Mouse (Mus musculus) layer of hippocampus, postnatal 36 days (tissue): Measurements from ENCODE around the gene Vmn1r212. TPM values are rescaled to one million over a fixed set of nuclear protein-coding genes. Genes with fewer than 3 reads are reported as not detected.
"Not testable (repeated sequence)": the region's sequence is repeated elsewhere in the genome, so short reads cannot be mapped to it uniquely, and the experiment has no call there.

Experiments used
- DNase-seq, 2 experiments: peaks; one replicate each; pipeline ENCODE4 v3.0.0; 2022
- total RNA-seq, 2 experiments: library from RNA; stranded (reverse); gene quantifications; 2 replicates each; pipeline ENCODE4 v1.2.3; 2021

Gene Vmn1r212
- not detected for total RNA-seq

DNA sequence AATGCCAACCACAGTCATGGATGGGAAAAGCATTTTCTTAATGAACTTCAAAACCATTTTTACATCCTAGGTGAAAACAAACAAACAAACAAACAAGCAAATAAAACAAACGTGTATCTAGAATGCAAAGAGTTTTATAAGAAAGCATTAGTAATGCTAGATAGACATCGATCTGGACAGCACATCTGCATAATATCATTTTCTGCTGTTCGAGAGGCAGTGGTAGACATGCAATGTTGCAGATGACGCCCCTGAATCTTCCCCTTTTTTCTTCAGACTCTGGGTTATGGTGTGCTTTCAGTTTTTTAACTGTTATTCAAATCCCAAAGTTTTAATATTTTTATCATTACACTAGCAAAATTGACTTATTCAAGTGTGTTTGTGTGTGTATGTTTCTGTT, at the start of gene Vmn1r212:
Gene Vmn1r212 (minus strand): TSS at position 101 of the 400 bp plus-strand sequence.
- DNase-seq = no peak

GRCm38 (mm10) chr13:22879257-22879656, 4.7 kb downstream of the Vmn1r212 start:
- no peak for DNase-seq

- DNase-seq = no peak
Measured at GRCm38 (mm10) chr13:22857461-22857860, 26.5 kb downstream of the Vmn1r212 start, which contains the start of gene Vmn1r211. Gene Vmn1r211, minus strand, starts transcription at chr13:22857561.

- no peak for DNase-seq
Measured at GRCm38 (mm10) chr13:22854760-22855159, 29.2 kb downstream of the Vmn1r212 start.

- no peak for DNase-seq
Measured at GRCm38 (mm10) chr13:22846798-22847197, 37.2 kb downstream of the Vmn1r212 start.

- DNase-seq = not testable (repeated sequence)
Measured at GRCm38 (mm10) chr13:22844304-22844703, 39.7 kb downstream of the Vmn1r212 start.

Other genes starting within 250 kb of the Vmn1r212 start
- gene Vmn1r207-ps, start 154.6 kb downstream of the Vmn1r212 start, total RNA-seq = under 1 TPM; 0.15 to 0.20 TPM
- gene Vmn1r208, start 106.8 kb downstream of the Vmn1r212 start, total RNA-seq = not detected
- gene Vmn1r209, start 74.5 kb downstream of the Vmn1r212 start, total RNA-seq = under 1 TPM in 1 of 2 experiments, not detected in 1; 0.05 TPM
- not detected for gene Vmn1r210, start 52.9 kb downstream of the Vmn1r212 start, total RNA-seq
- not detected for gene Vmn1r211, start 26.6 kb downstream of the Vmn1r212 start, total RNA-seq
- gene Vmn1r213, start 123.5 kb upstream of the Vmn1r212 start, total RNA-seq = not detected
- gene Vmn1r214, start 146.2 kb upstream of the Vmn1r212 start, total RNA-seq = not detected
- not detected for gene Vmn1r215, start 183.8 kb upstream of the Vmn1r212 start, total RNA-seq
- not detected for gene Vmn1r217, start 234.0 kb upstream of the Vmn1r212 start, total RNA-seq
- gene Vmn1r218, start 248.9 kb upstream of the Vmn1r212 start, total RNA-seq = not detected